Mouse (Mus musculus) layer of hippocampus, adult 2 months (tissue): ENCODE measurements around the gene Olfr1344. TPM values are rescaled to one million over a fixed set of nuclear protein-coding genes. Genes with fewer than 3 reads are reported as not detected.
A peak's percentile ranks its signal among the peaks of the same experiment; 100 is the strongest.

Source experiments
- DNase-seq, 2 experiments: peaks; one replicate each; pipeline ENCODE4 v3.0.0; 2022; ENCODE audit warnings: low spot score in 2 of 2
- H3K27ac ChIP-seq: fragments of 200-600 bp; 2 replicates; pipeline ENCODE4 v1.8.1; 2022
- H3K4me3 ChIP-seq: fragments of 200-600 bp; 2 replicates; pipeline ENCODE4 v1.8.1; 2022; ENCODE audit warnings: mild to moderate bottlenecking
- CTCF ChIP-seq: fragments of 200-600 bp; conservative IDR thresholded peaks from 2 replicates; pipeline ENCODE4 v1.8.1; 2022; ENCODE audit warnings: antibody characterized with exemption, mild to moderate bottlenecking, moderate library complexity
- long read RNA-seq, 2 experiments: library from polyadenylated mRNA; stranded (forward); transcript quantifications; one replicate each; pipeline ENCODE4 v2.0.0; 2021; ENCODE audit warnings: borderline mapping rate in 2 of 2
- total RNA-seq, 2 experiments: library from RNA; stranded (reverse); gene quantifications; 2 replicates each; pipeline ENCODE4 v1.2.3; 2021

The Olfr1344 gene
- total RNA-seq = 1 to 10 TPM; 1.2 to 2.0 TPM
- long read RNA-seq, experiment 1 = 0 reads
- long read RNA-seq, experiment 2 = 0 reads

- no peak within 1 kb of the TSS for H3K27ac ChIP-seq
- TF ChIP-seq CTCF = no peak
- no peak for DNase-seq
- no peak within 1 kb of the TSS for H3K4me3 ChIP-seq
Measured at GRCm38 (mm10) chr7:6438388-6438787, at the start of gene Olfr1344. Gene Olfr1344, plus strand, starts transcription at chr7:6438688.

GRCm38 (mm10) chr7:6388971-6389370, 49.5 kb upstream of the Olfr1344 start:
- no peak overlapping the region for H3K27ac ChIP-seq
- no peak for DNase-seq
- no peak for TF ChIP-seq CTCF
- H3K4me3 ChIP-seq = no peak overlapping the region

- TF ChIP-seq CTCF = peak; percentile 33
- no peak for DNase-seq
- no peak overlapping the region for H3K4me3 ChIP-seq
- H3K27ac ChIP-seq = no peak overlapping the region
Measured at GRCm38 (mm10) chr7:6389449-6389848, 49.0 kb upstream of the Olfr1344 start.

- Histone ChIP-seq H3K4me3 (peak within 1 kb of the TSS; percentile 72), H3K27ac (peak within 1 kb of the TSS; percentile 81)
- peak; percentile 73 to 78 for DNase-seq
- no peak for TF ChIP-seq CTCF
Measured at GRCm38 (mm10) chr7:6397996-6398975, 40.2 kb upstream of the Olfr1344 start, which contains the start of gene Smim17. Gene Smim17, plus strand, starts transcription at chr7:6398715.

GRCm38 (mm10) chr7:6410043-6410442, 28.4 kb upstream of the Olfr1344 start, which contains the start of gene Gm20715:
Gene Gm20715, plus strand, starts transcription at chr7:6410277.
- H3K4me3 ChIP-seq = no peak within 1 kb of the TSS
- peak; percentile 63 to 74 for DNase-seq
- no peak for TF ChIP-seq CTCF
- H3K27ac ChIP-seq = no peak within 1 kb of the TSS

GRCm38 (mm10) chr7:6414626-6415441, 23.7 kb upstream of the Olfr1344 start:
- H3K4me3 ChIP-seq = peak overlapping the region; percentile 58
- peak overlapping the region; percentile 71 for H3K27ac ChIP-seq
- DNase-seq = peak; percentile 31 to 51
- no peak for TF ChIP-seq CTCF

GRCm38 (mm10) chr7:6415442-6415787, 23.1 kb upstream of the Olfr1344 start:
- no peak for TF ChIP-seq CTCF
- peak overlapping the region; percentile 71 for H3K27ac ChIP-seq
- DNase-seq = no peak
- peak overlapping the region; percentile 58 for H3K4me3 ChIP-seq

GRCm38 (mm10) chr7:6419894-6420293, 18.6 kb upstream of the Olfr1344 start:
- H3K4me3 ChIP-seq = no peak overlapping the region
- H3K27ac ChIP-seq = no peak overlapping the region
- no peak for TF ChIP-seq CTCF
- no peak for DNase-seq

GRCm38 (mm10) chr7:6429381-6429780, 9.1 kb upstream of the Olfr1344 start:
- Histone ChIP-seq H3K4me3 (no peak overlapping the region), H3K27ac (no peak overlapping the region)
- no peak for DNase-seq
- peak; percentile 57 for TF ChIP-seq CTCF

GRCm38 (mm10) chr7:6430342-6430741, 8.1 kb upstream of the Olfr1344 start:
- H3K27ac ChIP-seq = no peak overlapping the region
- no peak for DNase-seq

GRCm38 (mm10) chr7:6441173-6441572, 2.7 kb downstream of the Olfr1344 start:
- Histone ChIP-seq H3K27ac (no peak overlapping the region), H3K4me3 (no peak overlapping the region)
- DNase-seq = no peak
- no peak for TF ChIP-seq CTCF

More at GRCm38 (mm10) chr7:6430342-6430741, 8.1 kb upstream of the Olfr1344 start:
- peak; percentile 74 for TF ChIP-seq CTCF
- H3K4me3 ChIP-seq = no peak overlapping the region

- Histone ChIP-seq H3K4me3 (no peak overlapping the region), H3K27ac (no peak overlapping the region)
- no peak for TF ChIP-seq CTCF
- DNase-seq = no peak
Measured at GRCm38 (mm10) chr7:6447771-6448170, 9.3 kb downstream of the Olfr1344 start.

- no peak within 1 kb of the TSS for H3K27ac ChIP-seq
- no peak for TF ChIP-seq CTCF
- H3K4me3 ChIP-seq = no peak within 1 kb of the TSS
- no peak for DNase-seq
Measured at GRCm38 (mm10) chr7:6455868-6456267, 17.4 kb downstream of the Olfr1344 start, which contains the start of gene Olfr1336. Gene Olfr1336, plus strand, starts transcription at chr7:6456168.
